Mouse (Mus musculus) kidney, embryonic 16.5 days (tissue): ENCODE results near the gene Tax1bp3. TPM values are rescaled to one million over a fixed set of nuclear protein-coding genes. Genes with fewer than 3 reads are reported as not detected.

ENCODE experiments used
- ATAC-seq: fragments of 200-750 bp; cut with Nextera tagmentation; 2 replicates; pipeline ENCODE4 v1.8.0; 2017; ENCODE audit warnings: moderate TSS enrichment; ENCODE audit not compliant: low FRiP score, low TSS enrichment
- H3K27ac ChIP-seq: fragments of 300-500 bp; sonication (generic); 2 replicates; pipeline ENCODE4 v1.5.1; 2014; ENCODE audit warnings: low read length
- H3K27me3 ChIP-seq: fragments of 300-500 bp; sonication (generic); 2 replicates; pipeline ENCODE4 v1.6.1; 2014; ENCODE audit warnings: low read length, control low read depth, mixed read lengths; ENCODE audit not compliant: insufficient read depth
- H3K36me3 ChIP-seq: fragments of 300-500 bp; sonication (generic); 2 replicates; pipeline ENCODE4 v1.6.1; 2014; ENCODE audit warnings: low read length, control low read depth, mixed read lengths; ENCODE audit not compliant: insufficient read depth
- H3K4me1 ChIP-seq: fragments of 300-500 bp; sonication (generic); 2 replicates; pipeline ENCODE4 v1.6.1; 2014; ENCODE audit warnings: low read length, control low read depth, mixed read lengths; ENCODE audit not compliant: insufficient read depth
- H3K4me2 ChIP-seq: fragments of 300-500 bp; sonication (generic); replicated peaks from 2 replicates; pipeline ENCODE4 v1.6.1; 2014; ENCODE audit warnings: low read depth, low read length
- H3K4me3 ChIP-seq: fragments of 300-500 bp; sonication (generic); 2 replicates; pipeline ENCODE4 v1.5.1; 2014; ENCODE audit warnings: mild to moderate bottlenecking, low read length
- H3K9ac ChIP-seq: fragments of 300-500 bp; sonication (generic); replicated peaks from 2 replicates; pipeline ENCODE4 v1.6.1; 2014; ENCODE audit warnings: low read length
- H3K9me3 ChIP-seq: fragments of 300-500 bp; sonication (generic); 2 replicates; pipeline ENCODE4 v1.6.1; 2016; ENCODE audit warnings: low read length, control low read depth
- WGBS: fragments of 180-500 bp; shearing (Covaris S2); extraction: QIAGEN DNeasy Blood & Tissue Kit; methylation state at CpG from one replicate; pipeline ENCODE4 v1.1.7; 2014; 5-methylcytosine and 5-hydroxymethylcytosine counted together
- polyA plus RNA-seq: library from polyadenylated mRNA; unstranded; fragments of >200 nt; fragmentation: Nextera tagmentation; extraction: Ambion mirVana; gene quantifications from 2 replicates; pipeline ENCODE4 v1.2.1, GENCODE M21; 2015

The Tax1bp3 gene
- polyA plus RNA-seq, 1 experiment from 2014 or later, result 251 TPM

GRCm38 (mm10) chr11:73168576-73168975, 8.3 kb upstream of the Tax1bp3 start:
- no peak overlapping the region for H3K9ac ChIP-seq
- no peak overlapping the region for H3K4me2 ChIP-seq
- no peak overlapping the region for H3K4me3 ChIP-seq
- 0 out of 2 replicates have a peak, but pooled peaks cover 10% of the 10 kb centered on the region for H3K4me1 ChIP-seq
- ATAC-seq, result no peak
- no peak overlapping the region for H3K27ac ChIP-seq
- H3K9me3 ChIP-seq, result no peaks in the 10 kb centered on the region
- 81% methylated on average over 6 of the region's 6 CpGs for WGBS
- H3K36me3 ChIP-seq, result no peaks in the 10 kb centered on the region; the same call in 1 of the 2 replicates
- no peaks in the 10 kb centered on the region for H3K27me3 ChIP-seq

GRCm38 (mm10) chr11:73169231-73169630, 7.7 kb upstream of the Tax1bp3 start:
- Histone ChIP-seq H3K27me3 (no peaks in the 10 kb centered on the region), H3K9me3 (no peaks in the 10 kb centered on the region), H3K4me1 (peaks cover 10% of the 10 kb centered on the region; the same call in 1 of the 2 replicates), H3K9ac (no peak overlapping the region), H3K36me3 (peaks cover 4% of the 10 kb centered on the region), H3K4me3 (no peak overlapping the region), H3K27ac (no peak overlapping the region), H3K4me2 (no peak overlapping the region)
- 49% methylated on average over 4 of the region's 4 CpGs for WGBS
- 0 out of 2 replicates have a peak, but pooled peaks have one; percentile 39 for ATAC-seq

GRCm38 (mm10) chr11:73172186-73172585, 4.7 kb upstream of the Tax1bp3 start:
- Histone ChIP-seq H3K9ac (no peak overlapping the region), H3K36me3 (peaks cover 10% of the 10 kb centered on the region), H3K9me3 (no peaks in the 10 kb centered on the region), H3K27ac (no peak overlapping the region), H3K4me1 (peaks cover 27% of the 10 kb centered on the region), H3K4me2 (no peak overlapping the region), H3K4me3 (no peak overlapping the region), H3K27me3 (no peaks in the 10 kb centered on the region)
- ATAC-seq, result no peak
- 45% methylated on average over 5 of the region's 5 CpGs for WGBS

- 27% methylated on average over 8 of the region's 8 CpGs for WGBS
Measured at GRCm38 (mm10) chr11:73175612-73176011, 1.3 kb upstream of the Tax1bp3 start.

GRCm38 (mm10) chr11:73176186-73176585, 697 bp upstream of the Tax1bp3 start:
- H3K9me3 ChIP-seq, result no peaks in the 10 kb centered on the region
- ATAC-seq, result no peak
- peaks cover 39% of the 10 kb centered on the region for H3K4me1 ChIP-seq
- H3K27me3 ChIP-seq, result no peaks in the 10 kb centered on the region
- H3K27ac ChIP-seq, result peak overlapping the region; percentile 98
- peaks cover 18% of the 10 kb centered on the region for H3K36me3 ChIP-seq
- WGBS, result under 1% methylated on average over 15 of the region's 15 CpGs
- peak overlapping the region; percentile 88 for H3K9ac ChIP-seq
- peak overlapping the region; percentile 84 for H3K4me3 ChIP-seq
- H3K4me2 ChIP-seq, result peak overlapping the region; percentile 80

More at GRCm38 (mm10) chr11:73175612-73176011, 1.3 kb upstream of the Tax1bp3 start:
- peak overlapping the region; percentile 84 for H3K4me3 ChIP-seq
- H3K9me3 ChIP-seq, result no peaks in the 10 kb centered on the region
- H3K9ac ChIP-seq, result peak overlapping the region; percentile 88
- H3K27ac ChIP-seq, result peak overlapping the region; percentile 98
- no peak for ATAC-seq
- H3K36me3 ChIP-seq, result peaks cover 14% of the 10 kb centered on the region
- H3K4me1 ChIP-seq, result peaks cover 39% of the 10 kb centered on the region
- H3K27me3 ChIP-seq, result no peaks in the 10 kb centered on the region
- peak overlapping the region; percentile 80 for H3K4me2 ChIP-seq

GRCm38 (mm10) chr11:73177509-73177875, 609 bp downstream of the Tax1bp3 start:
- Histone ChIP-seq H3K27me3 (no peaks in the 10 kb centered on the region), H3K4me2 (peak overlapping the region; percentile 61), H3K4me3 (peak overlapping the region; percentile 84), H3K9me3 (no peaks in the 10 kb centered on the region), H3K9ac (peak overlapping the region; percentile 87), H3K27ac (peak overlapping the region; percentile 98), H3K4me1 (peaks cover 33% of the 10 kb centered on the region), H3K36me3 (peaks cover 24% of the 10 kb centered on the region)
- under 1% methylated on average over 28 of the region's 28 CpGs for WGBS
- peak; percentile 90 for ATAC-seq

- Histone ChIP-seq H3K4me3 (peak overlapping the region; percentile 84), H3K27ac (peak overlapping the region; percentile 98), H3K4me1 (peaks cover 29% of the 10 kb centered on the region), H3K27me3 (no peaks in the 10 kb centered on the region), H3K36me3 (peaks cover 27% of the 10 kb centered on the region), H3K4me2 (peak overlapping the region; percentile 61), H3K9me3 (no peaks in the 10 kb centered on the region), H3K9ac (peak overlapping the region; percentile 87)
- WGBS, result 0% methylated on average over 2 of the region's 2 CpGs
- ATAC-seq, result no peak
Measured at GRCm38 (mm10) chr11:73177895-73178294, 1.0 kb downstream of the Tax1bp3 start.

GRCm38 (mm10) chr11:73185872-73186615, 9.2 kb downstream of the Tax1bp3 start:
- Histone ChIP-seq H3K4me3 (no peak overlapping the region), H3K4me2 (no peak overlapping the region), H3K27ac (no peak overlapping the region), H3K27me3 (no peaks in the 10 kb centered on the region), H3K36me3 (peaks cover 52% of the 10 kb centered on the region), H3K9ac (no peak overlapping the region), H3K4me1 (no peaks in the 10 kb centered on the region), H3K9me3 (no peaks in the 10 kb centered on the region)
- 89% methylated on average over 10 of the region's 10 CpGs for WGBS
- no peak for ATAC-seq

GRCm38 (mm10) chr11:73187231-73187630, 10.3 kb downstream of the Tax1bp3 start:
- no peak for ATAC-seq

GRCm38 (mm10) chr11:73193047-73193446, 16.2 kb downstream of the Tax1bp3 start:
- H3K9ac ChIP-seq, result no peak overlapping the region
- H3K27ac ChIP-seq, result no peak overlapping the region
- H3K4me2 ChIP-seq, result no peak overlapping the region
- no peaks in the 10 kb centered on the region for H3K9me3 ChIP-seq
- 75% methylated on average over 6 of the region's 6 CpGs for WGBS
- peaks cover 20% of the 10 kb centered on the region for H3K36me3 ChIP-seq
- H3K4me1 ChIP-seq, result 0 out of 2 replicates have a peak, but pooled peaks cover 4% of the 10 kb centered on the region
- ATAC-seq, result no peak
- H3K4me3 ChIP-seq, result no peak overlapping the region
- H3K27me3 ChIP-seq, result no peaks in the 10 kb centered on the region

More at GRCm38 (mm10) chr11:73187231-73187630, 10.3 kb downstream of the Tax1bp3 start:
- Histone ChIP-seq H3K27ac (no peak overlapping the region), H3K9me3 (no peaks in the 10 kb centered on the region), H3K27me3 (no peaks in the 10 kb centered on the region), H3K4me1 (no peaks in the 10 kb centered on the region), H3K9ac (no peak overlapping the region), H3K4me3 (no peak overlapping the region), H3K4me2 (no peak overlapping the region), H3K36me3 (peaks cover 48% of the 10 kb centered on the region)
- WGBS, result 87% methylated on average over 6 of the region's 6 CpGs
